Mouse (Mus musculus) heart, embryonic 11.5 days (tissue): ENCODE measurements at regions not wholly inside any gene's neighbourhood (a gene's known extent, or its start where the extent isn't known, plus 50 kb on each side); places are given as distances from the start of the nearest gene placed in this dataset.
A peak's percentile ranks its signal among the peaks of the same experiment; 100 is the strongest.

Source experiments
- ATAC-seq: fragments of 200-750 bp; cut with Nextera tagmentation; replicated peaks from 2 replicates; pipeline ENCODE4 v1.8.0; 2017; ENCODE audit warnings: moderate library complexity; ENCODE audit not compliant: insufficient number of reproducible peaks, low FRiP score, low TSS enrichment
- H3K27ac ChIP-seq: fragments of 300-500 bp; sonication (generic); 2 replicates; pipeline ENCODE4 v1.5.1; 2014; ENCODE audit warnings: mild to moderate bottlenecking, low read depth, low read length
- H3K27me3 ChIP-seq: fragments of 300-500 bp; sonication (generic); 2 replicates; pipeline ENCODE4 v1.6.1; 2014; ENCODE audit warnings: mild to moderate bottlenecking, low read length, mixed read lengths; ENCODE audit not compliant: control insufficient read depth, insufficient read depth
- H3K36me3 ChIP-seq: fragments of 300-500 bp; sonication (generic); 2 replicates; pipeline ENCODE4 v1.6.1; 2014; ENCODE audit warnings: mild to moderate bottlenecking, low read length, moderate library complexity, mixed read lengths; ENCODE audit not compliant: control insufficient read depth, insufficient read depth
- H3K4me1 ChIP-seq: fragments of 300-500 bp; sonication (generic); 2 replicates; pipeline ENCODE4 v1.6.1; 2014; ENCODE audit warnings: low read length; ENCODE audit not compliant: control insufficient read depth, insufficient read depth
- H3K4me2 ChIP-seq: fragments of 300-500 bp; sonication (generic); 2 replicates; pipeline ENCODE4 v1.6.1; 2014; ENCODE audit warnings: mild to moderate bottlenecking, moderate library complexity
- H3K4me3 ChIP-seq: fragments of 300-500 bp; sonication (generic); 2 replicates; pipeline ENCODE4 v1.5.1; 2014; ENCODE audit warnings: low read depth, low read length
- H3K9ac ChIP-seq: fragments of 300-500 bp; sonication (generic); 2 replicates; pipeline ENCODE4 v1.6.1; 2014; ENCODE audit warnings: mild to moderate bottlenecking, low read depth, low read length, moderate library complexity
- H3K9me3 ChIP-seq: fragments of 300-500 bp; sonication (generic); replicated peaks from 2 replicates; pipeline ENCODE4 v1.6.1; 2016; ENCODE audit warnings: low read length; ENCODE audit not compliant: control insufficient read depth
- WGBS: fragments of 180-500 bp; shearing (Covaris S2); extraction: QIAGEN DNeasy Blood & Tissue Kit; methylation state at CpG from one replicate; pipeline ENCODE4 v1.1.7; 2014; ENCODE audit not compliant: insufficient replicate concordance; 5-methylcytosine and 5-hydroxymethylcytosine counted together

DNA sequence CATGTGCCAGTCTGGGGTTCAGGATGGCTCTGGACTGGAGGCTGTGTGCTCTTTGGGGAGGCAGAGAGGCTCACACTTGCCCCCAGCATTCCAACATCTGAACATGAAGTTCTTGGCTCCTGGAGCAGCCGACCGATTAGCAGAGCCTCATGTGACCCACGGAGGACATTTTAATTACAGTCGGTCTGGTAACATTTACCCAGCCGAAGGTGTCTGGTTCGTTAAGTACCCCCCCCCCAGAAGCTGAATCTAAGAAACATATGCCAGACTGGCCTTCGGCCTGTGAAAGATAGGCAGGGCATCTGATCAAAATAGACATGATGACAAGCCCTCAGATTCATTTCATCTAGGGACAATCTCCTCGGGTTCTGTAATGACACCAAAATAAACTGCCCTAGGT, 140.4 kb upstream of the Sgk1 start:
- Histone ChIP-seq H3K36me3 (no peaks in the 10 kb centered on the region), H3K9me3 (no peaks in the 10 kb centered on the region), H3K27ac (no peak overlapping the region), H3K9ac (no peak overlapping the region), H3K4me3 (no peak overlapping the region), H3K4me2 (no peak overlapping the region), H3K27me3 (no peaks in the 10 kb centered on the region), H3K4me1 (no peaks in the 10 kb centered on the region; the same call in 1 of the 2 replicates)
- no peak for ATAC-seq
- WGBS = 67% methylated on average over 8 of the region's 8 CpGs

DNA sequence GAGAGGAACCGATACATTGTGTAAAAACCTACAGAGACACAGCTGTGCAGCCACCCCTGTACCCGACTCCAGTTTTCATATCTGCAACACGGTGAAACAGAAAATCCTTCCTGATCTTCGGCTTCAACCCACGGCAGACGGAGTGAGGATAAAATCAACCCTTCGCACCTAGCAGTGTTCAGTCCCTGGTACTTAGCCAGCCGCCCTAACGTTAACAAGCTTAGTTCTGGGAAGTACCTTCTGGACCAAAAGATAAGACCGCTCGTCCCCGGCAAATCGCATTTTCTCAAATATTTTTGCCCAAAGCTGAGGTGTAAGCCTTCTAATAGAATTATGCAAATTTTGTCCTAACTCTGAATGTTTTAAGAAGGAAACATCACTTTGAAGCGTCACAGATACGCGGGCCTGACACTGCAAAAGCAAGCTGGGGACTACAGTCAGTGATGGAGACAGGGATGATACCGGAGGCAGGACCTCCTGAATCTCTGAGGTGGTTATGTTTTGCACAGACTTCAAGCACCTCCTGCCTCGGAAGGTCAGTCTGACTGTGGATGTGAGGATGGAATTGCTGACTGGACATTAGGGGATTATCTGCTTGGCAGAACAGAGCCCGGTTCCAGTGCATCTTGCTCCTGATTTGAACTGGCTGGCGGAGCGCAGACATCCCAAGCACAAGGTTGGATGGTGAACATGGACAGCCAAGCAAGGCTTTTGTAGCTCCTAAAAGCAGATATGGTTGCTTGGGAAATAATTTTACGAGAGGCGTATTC, 139.8 kb upstream of the Sgk1 start:
- H3K4me1 ChIP-seq = no peaks in the 10 kb centered on the region; the same call in 1 of the 2 replicates
- no peak overlapping the region for H3K4me3 ChIP-seq
- no peak for ATAC-seq
- no peak overlapping the region for H3K27ac ChIP-seq
- no peak overlapping the region for H3K4me2 ChIP-seq
- H3K27me3 ChIP-seq = no peaks in the 10 kb centered on the region
- 79% methylated on average over 23 of the region's 23 CpGs for WGBS
- no peak overlapping the region for H3K9ac ChIP-seq
- H3K36me3 ChIP-seq = no peaks in the 10 kb centered on the region
- H3K9me3 ChIP-seq = no peaks in the 10 kb centered on the region

DNA sequence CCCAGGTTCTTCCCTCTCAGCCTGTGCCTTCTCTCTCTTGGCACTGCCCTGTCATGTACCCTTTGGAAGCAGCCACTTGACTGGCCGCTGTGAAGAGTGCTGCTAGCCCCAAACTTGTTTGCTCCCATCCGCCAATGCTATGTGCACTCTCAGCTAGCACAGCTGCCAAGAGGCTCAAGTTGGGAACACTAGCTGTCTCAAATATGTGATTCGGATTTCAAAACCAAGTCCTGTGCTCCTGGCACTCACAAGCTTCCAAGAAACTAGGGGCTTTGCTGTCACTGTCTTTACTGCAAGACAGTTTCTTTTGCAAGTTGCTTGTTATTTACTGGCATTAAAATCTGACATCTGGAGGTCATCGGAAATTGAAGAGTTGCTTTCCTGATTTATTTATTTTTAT, 138.6 kb upstream of the Sgk1 start:
- Histone ChIP-seq H3K27ac (no peak overlapping the region), H3K4me2 (no peak overlapping the region), H3K9ac (no peak overlapping the region), H3K36me3 (no peaks in the 10 kb centered on the region), H3K9me3 (no peaks in the 10 kb centered on the region), H3K27me3 (no peaks in the 10 kb centered on the region), H3K4me3 (no peak overlapping the region), H3K4me1 (no peaks in the 10 kb centered on the region; the same call in 1 of the 2 replicates)
- ATAC-seq = no peak
- 79% methylated on average over 4 of the region's 4 CpGs for WGBS

DNA sequence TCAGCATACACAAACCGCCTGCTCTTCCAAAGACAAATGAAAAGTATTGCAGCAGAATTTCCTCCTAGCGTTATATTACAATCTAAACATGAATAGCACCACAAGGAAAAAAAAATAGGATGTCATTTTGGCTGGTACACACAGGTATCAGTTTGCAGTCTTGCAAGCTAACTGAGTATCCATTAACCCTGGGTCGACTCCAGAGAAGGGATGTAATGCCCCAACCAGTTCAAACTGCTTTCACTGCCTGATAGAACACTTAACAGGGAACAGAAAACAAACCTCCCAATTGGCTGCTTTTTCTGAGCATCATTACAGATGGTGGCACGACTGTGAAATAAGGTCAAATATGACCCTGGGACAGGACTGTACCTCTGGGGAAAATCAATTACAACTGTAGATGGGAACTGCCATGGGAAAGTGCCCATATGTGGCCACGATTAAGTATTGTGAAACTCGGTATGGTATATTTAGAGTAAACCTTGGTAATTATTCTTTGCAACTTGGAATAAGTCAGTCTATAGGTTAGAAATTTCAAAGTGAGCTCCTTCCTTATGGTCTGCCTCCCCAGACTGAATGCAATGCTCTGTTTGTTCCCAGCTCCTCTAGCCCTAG, 137.5 kb upstream of the Sgk1 start:
- Histone ChIP-seq H3K4me3 (no peak overlapping the region), H3K36me3 (no peaks in the 10 kb centered on the region), H3K4me1 (no peaks in the 10 kb centered on the region; the same call in 1 of the 2 replicates), H3K9me3 (no peaks in the 10 kb centered on the region), H3K27ac (no peak overlapping the region), H3K9ac (no peak overlapping the region), H3K4me2 (no peak overlapping the region), H3K27me3 (no peaks in the 10 kb centered on the region)
- WGBS = 70% methylated on average over 6 of the region's 6 CpGs
- no peak for ATAC-seq

DNA sequence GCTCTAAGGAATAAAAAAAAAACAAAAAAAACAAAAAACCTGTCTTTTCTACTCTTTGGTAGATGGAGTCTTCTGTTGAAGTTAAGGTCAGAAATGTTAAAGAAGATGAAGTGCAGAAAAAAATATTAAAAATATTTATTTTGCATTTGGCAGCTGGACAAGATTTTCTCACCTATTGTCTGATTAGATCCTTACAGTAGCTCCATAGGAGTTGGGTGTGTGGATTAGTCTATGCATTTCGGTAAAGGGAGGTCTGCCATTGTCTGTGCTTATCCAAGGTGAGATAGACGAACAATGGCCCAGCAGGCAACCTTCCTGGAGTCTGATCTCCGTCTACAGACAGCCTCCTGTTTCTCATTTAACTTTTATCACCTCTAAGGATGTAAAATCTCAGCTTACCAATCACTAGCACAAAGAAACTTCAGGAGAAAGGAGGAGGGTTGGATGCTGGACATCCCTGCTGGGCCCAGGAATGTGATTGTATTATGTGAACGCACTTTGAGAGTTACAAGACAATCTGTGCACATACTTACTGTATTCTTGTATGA, 136.0 kb upstream of the Sgk1 start:
- Histone ChIP-seq H3K4me1 (no peaks in the 10 kb centered on the region; the same call in 1 of the 2 replicates), H3K27ac (no peak overlapping the region), H3K9me3 (no peaks in the 10 kb centered on the region), H3K36me3 (no peaks in the 10 kb centered on the region), H3K4me3 (no peak overlapping the region), H3K4me2 (no peak overlapping the region), H3K27me3 (no peaks in the 10 kb centered on the region), H3K9ac (no peak overlapping the region)
- 25% methylated on average over 4 of the region's 4 CpGs for WGBS
- no peak for ATAC-seq

DNA sequence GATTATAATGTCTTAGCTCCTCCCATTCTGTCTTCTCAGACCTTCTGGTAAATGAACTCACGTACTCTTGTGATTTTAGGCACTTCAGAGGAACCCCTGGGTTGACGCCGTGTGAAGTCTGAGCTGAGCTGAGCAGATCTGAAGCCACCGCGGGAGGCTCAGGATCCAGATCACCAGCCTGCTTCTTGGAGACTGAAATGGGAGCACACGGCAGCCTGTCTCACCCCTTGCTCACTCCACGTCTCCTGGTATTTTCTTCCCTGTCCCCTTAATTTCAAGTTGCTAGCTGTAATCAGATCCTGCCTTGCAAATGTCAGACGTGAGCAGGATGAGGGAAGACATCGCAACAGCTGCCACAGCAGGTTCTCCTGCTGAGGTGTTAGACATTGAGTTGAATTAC, 135.3 kb upstream of the Sgk1 start:
- Histone ChIP-seq H3K4me3 (no peak overlapping the region), H3K4me1 (no peaks in the 10 kb centered on the region; the same call in 1 of the 2 replicates), H3K27ac (no peak overlapping the region), H3K9ac (no peak overlapping the region), H3K36me3 (no peaks in the 10 kb centered on the region), H3K9me3 (no peaks in the 10 kb centered on the region), H3K4me2 (peak overlapping the region; percentile 52), H3K27me3 (no peaks in the 10 kb centered on the region)
- ATAC-seq = no peak
- 8% methylated on average over 9 of the region's 9 CpGs for WGBS

DNA sequence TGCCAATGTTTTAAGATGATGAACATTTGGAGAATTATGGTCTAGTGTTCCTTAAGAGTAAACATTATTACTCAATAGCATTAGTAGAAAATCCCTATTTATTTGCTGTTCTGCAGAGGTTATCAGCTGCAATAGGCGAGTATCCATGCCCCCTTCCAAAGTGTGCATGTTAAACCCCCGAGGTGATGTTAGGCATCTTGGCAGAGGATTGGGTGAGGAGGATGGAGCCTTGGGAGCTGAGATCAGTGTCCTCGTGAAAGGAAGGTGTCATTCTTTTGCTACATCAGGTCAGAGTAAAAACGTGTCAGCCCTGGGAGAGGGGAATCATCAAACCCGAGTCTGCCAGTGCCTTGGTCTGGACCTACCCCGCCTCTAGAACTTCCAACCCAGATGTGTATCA, 130.7 kb upstream of the Sgk1 start:
- Histone ChIP-seq H3K27ac (no peak overlapping the region), H3K4me2 (no peak overlapping the region), H3K27me3 (no peaks in the 10 kb centered on the region), H3K4me1 (no peaks in the 10 kb centered on the region), H3K9ac (no peak overlapping the region), H3K4me3 (no peak overlapping the region), H3K9me3 (no peaks in the 10 kb centered on the region), H3K36me3 (no peaks in the 10 kb centered on the region)
- WGBS = 62% methylated on average over 6 of the region's 6 CpGs
- no peak for ATAC-seq

DNA sequence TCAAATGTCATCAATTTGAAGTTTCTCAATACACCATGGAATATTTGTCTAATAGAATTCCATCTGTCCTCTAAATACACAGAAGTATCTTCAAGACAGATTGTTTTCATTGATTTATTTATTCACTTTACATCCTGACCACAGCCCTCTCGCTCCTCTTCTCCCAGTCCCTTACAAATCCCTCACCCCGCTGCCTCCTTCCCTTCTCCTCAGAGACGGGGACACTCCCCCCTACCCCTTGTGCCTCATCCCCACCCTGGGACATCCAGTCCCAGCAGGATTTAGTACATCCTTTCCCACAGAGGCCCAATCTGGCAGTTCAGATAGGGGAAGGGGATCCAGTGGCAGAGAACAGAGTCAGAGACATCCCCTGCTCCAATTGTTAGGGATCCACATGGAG, 129.6 kb upstream of the Sgk1 start:
- ATAC-seq = no peak
- H3K9me3 ChIP-seq = no peaks in the 10 kb centered on the region
- H3K27me3 ChIP-seq = no peaks in the 10 kb centered on the region
- no peaks in the 10 kb centered on the region for H3K4me1 ChIP-seq
- no peak overlapping the region for H3K9ac ChIP-seq
- no peak overlapping the region for H3K4me3 ChIP-seq
- no peaks in the 10 kb centered on the region for H3K36me3 ChIP-seq
- 63% methylated on average over 3 of the region's 3 CpGs for WGBS
- no peak overlapping the region for H3K4me2 ChIP-seq
- H3K27ac ChIP-seq = no peak overlapping the region
